Mouse (Mus musculus): ENCODE measurements around the gene Nab1. TPM values are rescaled to one million over a fixed set of nuclear protein-coding genes. Genes with fewer than 3 reads are reported as not detected.

Gene Nab1
- 63.0 TPM for polyA plus RNA-seq (2017; shearing (Covaris generic))

GRCm38 (mm10) chr1:52500314-52500981, at the start of gene Nab1:
Nab1 (minus strand) TSS chr1:52500679.

Other genes starting within 250 kb of the Nab1 start
- gene Nemp2, start 130.0 kb upstream of the Nab1 start, polyA plus RNA-seq (2017; shearing (Covaris generic)), result 31.2 TPM
- gene Mfsd6, start 226.8 kb upstream of the Nab1 start, polyA plus RNA-seq (2017; shearing (Covaris generic)), result 17.6 TPM